Mouse (Mus musculus): Measurements from ENCODE around the gene Slc18a3. TPM values are rescaled to one million over a fixed set of nuclear protein-coding genes. Genes with fewer than 3 reads are reported as not detected.

The Slc18a3 gene
- polyA plus RNA-seq, 1 experiment from 2014 or later = 0.14 TPM

GRCm38 (mm10) chr14:32496115-32496850 lies 31.6 kb upstream of the Slc18a3 start:
- WGBS = 50% methylated on average over 8 of the region's 8 CpGs
- ATAC-seq (ENCODE audit: insufficient number of reproducible peaks, low FRiP score, low TSS enrichment, low read depth) = no peak

GRCm38 (mm10) chr14:32492521-32492920 lies 27.9 kb upstream of the Slc18a3 start:
- H3K9me3 ChIP-seq = no peaks in the 10 kb centered on the region
- H3K4me2 ChIP-seq = peak overlapping the region; percentile 25; the same call in 1 of the 2 replicates
- H3K27me3 ChIP-seq = peaks cover 19% of the 10 kb centered on the region
- no peaks in the 10 kb centered on the region for H3K36me3 ChIP-seq
- no peak overlapping the region for H3K27ac ChIP-seq
- no peaks in the 10 kb centered on the region for H3K4me1 ChIP-seq
- H3K4me3 ChIP-seq = no peak overlapping the region
- WGBS = 15% methylated on average over 13 of the region's 13 CpGs
- H3K9ac ChIP-seq = no peak overlapping the region
- ATAC-seq (ENCODE audit: insufficient number of reproducible peaks, low FRiP score, low TSS enrichment, low read depth) = no peak

More at GRCm38 (mm10) chr14:32496115-32496850, 31.6 kb upstream of the Slc18a3 start:
- Histone ChIP-seq H3K27ac (no peak overlapping the region), H3K4me3 (no peak overlapping the region), H3K4me2 (no peak overlapping the region), H3K36me3 (no peaks in the 10 kb centered on the region), H3K27me3 (peaks cover 19% of the 10 kb centered on the region), H3K9me3 (no peaks in the 10 kb centered on the region), H3K9ac (no peak overlapping the region), H3K4me1 (no peaks in the 10 kb centered on the region)

- Histone ChIP-seq H3K9ac (no peak overlapping the region), H3K4me3 (no peak overlapping the region), H3K27me3 (0 out of 2 replicates have a peak, but pooled peaks cover 3% of the 10 kb centered on the region), H3K4me1 (no peaks in the 10 kb centered on the region), H3K27ac (no peak overlapping the region), H3K4me2 (no peak overlapping the region), H3K36me3 (no peaks in the 10 kb centered on the region), H3K9me3 (no peaks in the 10 kb centered on the region)
- no peak for ATAC-seq (ENCODE audit: insufficient number of reproducible peaks, low FRiP score, low TSS enrichment, low read depth)
- 8% methylated on average over 3 of the region's 3 CpGs for WGBS
Observed at GRCm38 (mm10) chr14:32482061-32482460, 17.4 kb upstream of the Slc18a3 start.

- H3K27me3 ChIP-seq = no peaks in the 10 kb centered on the region; the same call in 1 of the 2 replicates
- ATAC-seq (ENCODE audit: insufficient number of reproducible peaks, low FRiP score, low TSS enrichment, low read depth) = no peak
- no peak overlapping the region for H3K9ac ChIP-seq
- 64% methylated on average over 1 of the region's 1 CpGs for WGBS
- H3K4me2 ChIP-seq = no peak overlapping the region
- no peaks in the 10 kb centered on the region for H3K36me3 ChIP-seq
- no peaks in the 10 kb centered on the region for H3K9me3 ChIP-seq
- no peak overlapping the region for H3K27ac ChIP-seq
- H3K4me1 ChIP-seq = no peaks in the 10 kb centered on the region
- no peak overlapping the region for H3K4me3 ChIP-seq
Observed at GRCm38 (mm10) chr14:32477581-32477980, 12.9 kb upstream of the Slc18a3 start.

- H3K4me2 ChIP-seq = no peak overlapping the region
- ATAC-seq (ENCODE audit: insufficient number of reproducible peaks, low FRiP score, low TSS enrichment, low read depth) = no peak
- H3K27ac ChIP-seq = no peak overlapping the region
- H3K9me3 ChIP-seq = no peaks in the 10 kb centered on the region
- H3K27me3 ChIP-seq = peaks cover 5% of the 10 kb centered on the region; the same call in 1 of the 2 replicates
- no peak overlapping the region for H3K4me3 ChIP-seq
- no peaks in the 10 kb centered on the region for H3K4me1 ChIP-seq
- H3K36me3 ChIP-seq = no peaks in the 10 kb centered on the region
- H3K9ac ChIP-seq = no peak overlapping the region
- WGBS = 72% methylated on average over 6 of the region's 6 CpGs
Observed at GRCm38 (mm10) chr14:32476559-32476958, 11.9 kb upstream of the Slc18a3 start.

- ATAC-seq (ENCODE audit: insufficient number of reproducible peaks, low FRiP score, low TSS enrichment, low read depth) = no peak
- H3K9me3 ChIP-seq = no peaks in the 10 kb centered on the region
- H3K36me3 ChIP-seq = no peaks in the 10 kb centered on the region
- H3K27ac ChIP-seq = no peak overlapping the region
- H3K4me3 ChIP-seq = no peak overlapping the region
- no peaks in the 10 kb centered on the region for H3K4me1 ChIP-seq
- H3K27me3 ChIP-seq = peaks cover 19% of the 10 kb centered on the region; the same call in 1 of the 2 replicates
- no peak overlapping the region for H3K9ac ChIP-seq
- H3K4me2 ChIP-seq = no peak overlapping the region
- WGBS = 13% methylated on average over 4 of the region's 4 CpGs
Observed at GRCm38 (mm10) chr14:32472996-32473395, 8.3 kb upstream of the Slc18a3 start.

GRCm38 (mm10) chr14:32467606-32468005 lies 3.0 kb upstream of the Slc18a3 start:
- H3K27me3 ChIP-seq = peaks cover 71% of the 10 kb centered on the region
- WGBS = 4% methylated on average over 5 of the region's 5 CpGs

GRCm38 (mm10) chr14:32465889-32466288 lies 1.2 kb upstream of the Slc18a3 start, which contains the start of gene Chat:
Gene Chat (minus strand): TSS chr14:32465989.
- peak within 1 kb of the TSS; percentile 36 for H3K4me3 ChIP-seq
- H3K9me3 ChIP-seq = no peaks in the 10 kb centered on the region
- peaks cover 33% of the 10 kb centered on the region for H3K4me1 ChIP-seq
- H3K36me3 ChIP-seq = no peaks in the 10 kb centered on the region
- ATAC-seq (ENCODE audit: insufficient number of reproducible peaks, low FRiP score, low TSS enrichment, low read depth) = no peak
- H3K9ac ChIP-seq = no peak within 1 kb of the TSS
- peaks cover 83% of the 10 kb centered on the region for H3K27me3 ChIP-seq
- 15% methylated on average over 13 of the region's 13 CpGs for WGBS
- no peak within 1 kb of the TSS for H3K27ac ChIP-seq
- peak within 1 kb of the TSS; percentile 73 for H3K4me2 ChIP-seq

More at GRCm38 (mm10) chr14:32467606-32468005, 3.0 kb upstream of the Slc18a3 start:
- no peak overlapping the region for H3K4me3 ChIP-seq
- H3K36me3 ChIP-seq = no peaks in the 10 kb centered on the region
- H3K9me3 ChIP-seq = no peaks in the 10 kb centered on the region
- no peak overlapping the region for H3K9ac ChIP-seq
- H3K4me2 ChIP-seq = no peak overlapping the region
- ATAC-seq (ENCODE audit: insufficient number of reproducible peaks, low FRiP score, low TSS enrichment, low read depth) = no peak
- H3K4me1 ChIP-seq = peaks cover 32% of the 10 kb centered on the region
- H3K27ac ChIP-seq = no peak overlapping the region

- peaks cover 87% of the 10 kb centered on the region for H3K27me3 ChIP-seq
- peak overlapping the region; percentile 73 for H3K4me2 ChIP-seq
- H3K9me3 ChIP-seq = no peaks in the 10 kb centered on the region
- no peak for ATAC-seq (ENCODE audit: insufficient number of reproducible peaks, low FRiP score, low TSS enrichment, low read depth)
- H3K4me3 ChIP-seq = peak overlapping the region; percentile 36
- no peak overlapping the region for H3K27ac ChIP-seq
- H3K9ac ChIP-seq = no peak overlapping the region
- H3K36me3 ChIP-seq = no peaks in the 10 kb centered on the region
- WGBS = 1% methylated on average over 9 of the region's 11 CpGs
- H3K4me1 ChIP-seq = peaks cover 33% of the 10 kb centered on the region
Observed at GRCm38 (mm10) chr14:32465506-32465870, 838 bp upstream of the Slc18a3 start.

GRCm38 (mm10) chr14:32463211-32464040 lies 1.2 kb downstream of the Slc18a3 start:
- no peak overlapping the region for H3K27ac ChIP-seq
- H3K4me1 ChIP-seq = peaks cover 33% of the 10 kb centered on the region
- H3K4me2 ChIP-seq = peak overlapping the region; percentile 73; the same call in 1 of the 2 replicates
- 3% methylated on average over 74 of the region's 74 CpGs for WGBS
- peak overlapping the region; percentile 36; the same call in 1 of the 2 replicates for H3K4me3 ChIP-seq
- no peaks in the 10 kb centered on the region for H3K36me3 ChIP-seq
- H3K27me3 ChIP-seq = peaks cover 98% of the 10 kb centered on the region
- ATAC-seq (ENCODE audit: insufficient number of reproducible peaks, low FRiP score, low TSS enrichment, low read depth) = no peak
- H3K9me3 ChIP-seq = no peaks in the 10 kb centered on the region
- H3K9ac ChIP-seq = no peak overlapping the region

GRCm38 (mm10) chr14:32452552-32452951 lies 12.1 kb downstream of the Slc18a3 start:
- peaks cover 32% of the 10 kb centered on the region for H3K27me3 ChIP-seq

GRCm38 (mm10) chr14:32446989-32447388 lies 17.7 kb downstream of the Slc18a3 start:
- no peaks in the 10 kb centered on the region for H3K9me3 ChIP-seq
- no peak for ATAC-seq (ENCODE audit: insufficient number of reproducible peaks, low FRiP score, low TSS enrichment, low read depth)
- no peaks in the 10 kb centered on the region for H3K4me1 ChIP-seq
- H3K9ac ChIP-seq = no peak overlapping the region
- H3K4me3 ChIP-seq = no peak overlapping the region
- H3K36me3 ChIP-seq = no peaks in the 10 kb centered on the region
- H3K27me3 ChIP-seq = no peaks in the 10 kb centered on the region
- no peak overlapping the region for H3K27ac ChIP-seq
- H3K4me2 ChIP-seq = no peak overlapping the region
- 68% methylated on average over 6 of the region's 6 CpGs for WGBS

More at GRCm38 (mm10) chr14:32452552-32452951, 12.1 kb downstream of the Slc18a3 start:
- no peak overlapping the region for H3K4me3 ChIP-seq
- no peaks in the 10 kb centered on the region for H3K36me3 ChIP-seq
- no peak overlapping the region for H3K9ac ChIP-seq
- no peak overlapping the region for H3K4me2 ChIP-seq
- no peak for ATAC-seq (ENCODE audit: insufficient number of reproducible peaks, low FRiP score, low TSS enrichment, low read depth)
- 11% methylated on average over 4 of the region's 4 CpGs for WGBS
- H3K9me3 ChIP-seq = no peaks in the 10 kb centered on the region
- H3K4me1 ChIP-seq = no peaks in the 10 kb centered on the region
- no peak overlapping the region for H3K27ac ChIP-seq

Data from limb, embryonic 15.5 days (tissue).